Mouse (Mus musculus): ENCODE measurements at regions not wholly inside any gene's neighbourhood (a gene's known extent, or its start where the extent isn't known, plus 50 kb on each side); places are given as distances from the start of the nearest gene placed in this dataset.
"Not testable (repeated sequence)": the region's sequence is repeated elsewhere in the genome, so short reads cannot be mapped to it uniquely, and the experiment has no call there.

DNA sequence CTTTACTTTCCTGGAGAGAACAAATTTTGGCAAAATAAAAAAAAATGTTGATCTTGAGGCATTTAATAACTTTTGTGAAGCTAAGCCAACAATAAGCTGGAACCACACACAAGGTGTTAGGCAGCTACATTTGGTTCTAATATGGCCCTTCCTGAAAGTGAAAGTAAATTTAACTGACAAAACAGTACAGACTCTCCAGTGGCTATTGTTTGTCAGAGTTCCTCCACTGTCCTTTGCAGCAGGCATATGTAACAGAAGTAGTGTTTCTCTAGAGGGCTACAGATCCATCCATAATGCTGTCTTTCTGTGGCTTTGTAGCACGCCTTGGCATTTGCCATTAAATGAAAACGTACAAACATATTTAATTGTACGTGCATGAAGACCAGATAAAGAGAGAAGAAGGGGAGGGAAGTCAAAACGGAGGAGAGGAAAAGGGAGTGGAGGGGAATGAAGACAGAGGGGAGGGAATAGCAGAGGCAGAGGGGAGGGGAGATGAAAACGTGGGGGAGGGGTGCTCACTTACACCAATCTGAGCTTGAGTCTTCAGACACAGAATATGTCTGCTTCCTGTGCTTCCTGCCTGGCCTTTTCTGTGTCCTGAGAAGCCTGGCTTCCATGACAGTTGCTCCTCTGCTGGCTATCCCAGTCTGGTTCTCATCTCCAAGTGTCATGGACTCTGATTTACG is 156.6 kb upstream of the Tas2r119 start:
- no peaks in the 10 kb centered on the region for H3K36me3 ChIP-seq
- no peak for ATAC-seq (ENCODE audit: low read depth)
- no peak overlapping the region for H3K4me3 ChIP-seq (replicated peaks)
- no peaks in the 10 kb centered on the region for H3K27me3 ChIP-seq
- no peak for DNase-seq
- 0 out of 2 replicates have a peak overlapping the region, but pooled peaks have one; percentile 19 for H3K4me2 ChIP-seq
- H3K4me1 ChIP-seq (replicated peaks) = no peaks in the 10 kb centered on the region
- no peaks in the 10 kb centered on the region for H3K9me3 ChIP-seq (replicated peaks)
- no peak overlapping the region for H3K9ac ChIP-seq
- 17% methylated on average over 6 of the region's 6 CpGs for WGBS (ENCODE audit: insufficient replicate concordance)
- H3K27ac ChIP-seq = no peak overlapping the region

GRCm38 (mm10) chr15:32021009-32021602 is 156.0 kb upstream of the Tas2r119 start:
- H3K27me3 ChIP-seq = no peaks in the 10 kb centered on the region
- no peak overlapping the region for H3K27ac ChIP-seq
- H3K4me1 ChIP-seq (replicated peaks) = no peaks in the 10 kb centered on the region
- no peak overlapping the region for H3K4me2 ChIP-seq
- no peak overlapping the region for H3K4me3 ChIP-seq (replicated peaks)
- H3K9me3 ChIP-seq (replicated peaks) = no peaks in the 10 kb centered on the region
- 53% methylated on average over 5 of the region's 5 CpGs for WGBS (ENCODE audit: insufficient replicate concordance)
- H3K9ac ChIP-seq = no peak overlapping the region
- DNase-seq = no peak
- no peak for ATAC-seq (ENCODE audit: low read depth)
- H3K36me3 ChIP-seq = no peaks in the 10 kb centered on the region

- 54% methylated on average over 1 of the region's 1 CpGs for WGBS (ENCODE audit: insufficient replicate concordance)
- DNase-seq (no peak), ATAC-seq (ENCODE audit: low read depth) (no peak)
- Histone ChIP-seq H3K9me3 (replicated peaks) (no peaks in the 10 kb centered on the region), H3K4me2 (no peak overlapping the region), H3K4me3 (replicated peaks) (no peak overlapping the region), H3K36me3 (no peaks in the 10 kb centered on the region), H3K9ac (no peak overlapping the region), H3K27ac (no peak overlapping the region), H3K27me3 (no peaks in the 10 kb centered on the region), H3K4me1 (replicated peaks) (no peaks in the 10 kb centered on the region)
Observed at GRCm38 (mm10) chr15:32034091-32034490, 143.0 kb upstream of the Tas2r119 start.

- WGBS (ENCODE audit: insufficient replicate concordance) = 48% methylated on average over 7 of the region's 7 CpGs
Observed at GRCm38 (mm10) chr15:32034790-32035189, 142.3 kb upstream of the Tas2r119 start.

DNA sequence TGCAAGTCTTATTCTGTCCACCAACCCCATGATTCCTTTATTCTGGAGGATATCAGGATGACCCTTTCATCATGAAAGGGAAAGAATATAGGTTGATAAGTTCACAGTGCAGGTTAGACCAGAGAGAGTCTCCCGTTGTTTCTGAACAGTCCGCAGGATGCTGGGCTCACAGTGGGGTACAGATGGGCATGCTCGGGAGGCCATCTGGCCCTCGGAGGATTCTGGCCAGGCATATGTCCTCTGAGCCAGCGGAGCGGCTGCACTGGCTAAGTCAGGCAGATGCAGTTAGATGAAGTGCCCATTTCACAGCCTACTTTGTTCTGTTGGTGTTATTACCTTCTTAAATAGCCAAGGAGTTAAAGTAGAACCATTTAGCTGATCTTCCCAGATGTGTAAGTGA is 135.3 kb upstream of the Tas2r119 start:
- WGBS (ENCODE audit: insufficient replicate concordance) = 66% methylated on average over 6 of the region's 6 CpGs
- ATAC-seq (ENCODE audit: low read depth) = no peak

More at GRCm38 (mm10) chr15:32034790-32035189, 142.3 kb upstream of the Tas2r119 start:
- no peak overlapping the region for H3K4me3 ChIP-seq (replicated peaks)
- H3K27ac ChIP-seq = no peak overlapping the region
- H3K4me2 ChIP-seq = no peak overlapping the region
- no peaks in the 10 kb centered on the region for H3K36me3 ChIP-seq
- DNase-seq (no peak), ATAC-seq (ENCODE audit: low read depth) (no peak)
- no peaks in the 10 kb centered on the region for H3K9me3 ChIP-seq (replicated peaks)
- no peak overlapping the region for H3K9ac ChIP-seq
- H3K4me1 ChIP-seq (replicated peaks) = no peaks in the 10 kb centered on the region
- no peaks in the 10 kb centered on the region for H3K27me3 ChIP-seq

GRCm38 (mm10) chr15:32042173-32042572 is 134.9 kb upstream of the Tas2r119 start:
- Histone ChIP-seq H3K4me3 (replicated peaks) (no peak overlapping the region), H3K9ac (no peak overlapping the region), H3K4me1 (replicated peaks) (no peaks in the 10 kb centered on the region), H3K9me3 (replicated peaks) (no peaks in the 10 kb centered on the region), H3K27ac (no peak overlapping the region), H3K4me2 (no peak overlapping the region), H3K36me3 (no peaks in the 10 kb centered on the region), H3K27me3 (no peaks in the 10 kb centered on the region)
- no peak for ATAC-seq (ENCODE audit: low read depth)
- WGBS (ENCODE audit: insufficient replicate concordance) = 13% methylated on average over 4 of the region's 4 CpGs
- no peak for DNase-seq

More for the DNA sequence above, 135.3 kb upstream of the Tas2r119 start:
- Histone ChIP-seq H3K27ac (no peak overlapping the region), H3K9me3 (replicated peaks) (no peaks in the 10 kb centered on the region), H3K9ac (no peak overlapping the region), H3K4me2 (no peak overlapping the region), H3K27me3 (no peaks in the 10 kb centered on the region), H3K36me3 (no peaks in the 10 kb centered on the region), H3K4me3 (replicated peaks) (no peak overlapping the region), H3K4me1 (replicated peaks) (no peaks in the 10 kb centered on the region)
- DNase-seq = no peak

DNA sequence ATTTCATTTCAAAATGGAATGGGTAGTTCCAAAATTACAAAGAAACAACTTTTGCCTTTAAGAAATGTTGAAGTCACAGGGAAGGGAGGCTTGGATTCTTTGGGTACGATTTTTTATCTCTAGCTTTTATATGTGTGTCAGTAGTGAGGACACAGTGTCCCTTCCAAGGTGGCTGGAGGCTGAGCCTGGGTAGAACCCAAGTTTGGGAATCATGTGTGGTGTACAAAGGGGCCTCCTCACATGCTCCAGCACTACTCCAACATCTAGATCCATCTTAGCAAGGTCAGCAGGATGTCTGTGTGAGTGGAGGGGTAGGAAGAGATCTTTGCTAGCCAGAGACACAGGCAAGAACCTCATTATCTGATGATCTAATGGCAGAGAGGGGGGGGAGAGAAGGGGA is 134.5 kb upstream of the Tas2r119 start:
- no peak overlapping the region for H3K4me3 ChIP-seq (replicated peaks)

GRCm38 (mm10) chr15:32043207-32043606 is 133.9 kb upstream of the Tas2r119 start:
- H3K9me3 ChIP-seq (replicated peaks) = no peaks in the 10 kb centered on the region

More for the DNA sequence above, 134.5 kb upstream of the Tas2r119 start:
- Histone ChIP-seq H3K4me1 (replicated peaks) (no peaks in the 10 kb centered on the region), H3K9ac (no peak overlapping the region), H3K9me3 (replicated peaks) (no peaks in the 10 kb centered on the region), H3K36me3 (no peaks in the 10 kb centered on the region), H3K4me2 (no peak overlapping the region), H3K27ac (no peak overlapping the region), H3K27me3 (no peaks in the 10 kb centered on the region)
- no peak for ATAC-seq (ENCODE audit: low read depth)
- DNase-seq = no peak
- WGBS (ENCODE audit: insufficient replicate concordance) = 38% methylated on average over 1 of the region's 1 CpGs

GRCm38 (mm10) chr15:32043670-32044069 is 133.4 kb upstream of the Tas2r119 start:
- WGBS (ENCODE audit: insufficient replicate concordance) = 84% methylated on average over 1 of the region's 1 CpGs
- H3K4me3 ChIP-seq (replicated peaks); H3K9me3 ChIP-seq (replicated peaks); H3K9ac ChIP-seq; H3K4me1 ChIP-seq (replicated peaks); H3K4me2 ChIP-seq; H3K27ac ChIP-seq; H3K27me3 ChIP-seq; H3K36me3 ChIP-seq; ATAC-seq (ENCODE audit: low read depth); DNase-seq: not testable (repeated sequence)

More at GRCm38 (mm10) chr15:32043207-32043606, 133.9 kb upstream of the Tas2r119 start:
- Histone ChIP-seq H3K27me3 (no peaks in the 10 kb centered on the region), H3K9ac (no peak overlapping the region), H3K27ac (no peak overlapping the region), H3K4me2 (no peak overlapping the region), H3K4me1 (replicated peaks) (no peaks in the 10 kb centered on the region), H3K36me3 (no peaks in the 10 kb centered on the region), H3K4me3 (replicated peaks) (no peak overlapping the region)
- no peak for DNase-seq
- ATAC-seq (ENCODE audit: low read depth) = no peak

GRCm38 (mm10) chr15:32048836-32049235 is 128.3 kb upstream of the Tas2r119 start:
- Histone ChIP-seq H3K9me3 (replicated peaks) (no peaks in the 10 kb centered on the region), H3K27me3 (no peaks in the 10 kb centered on the region), H3K4me3 (replicated peaks) (no peak overlapping the region), H3K4me1 (replicated peaks) (no peaks in the 10 kb centered on the region), H3K27ac (no peak overlapping the region), H3K9ac (no peak overlapping the region), H3K4me2 (no peak overlapping the region), H3K36me3 (no peaks in the 10 kb centered on the region)
- ATAC-seq (ENCODE audit: low read depth) (no peak), DNase-seq (no peak)
- 40% methylated on average over 5 of the region's 5 CpGs for WGBS (ENCODE audit: insufficient replicate concordance)

DNA sequence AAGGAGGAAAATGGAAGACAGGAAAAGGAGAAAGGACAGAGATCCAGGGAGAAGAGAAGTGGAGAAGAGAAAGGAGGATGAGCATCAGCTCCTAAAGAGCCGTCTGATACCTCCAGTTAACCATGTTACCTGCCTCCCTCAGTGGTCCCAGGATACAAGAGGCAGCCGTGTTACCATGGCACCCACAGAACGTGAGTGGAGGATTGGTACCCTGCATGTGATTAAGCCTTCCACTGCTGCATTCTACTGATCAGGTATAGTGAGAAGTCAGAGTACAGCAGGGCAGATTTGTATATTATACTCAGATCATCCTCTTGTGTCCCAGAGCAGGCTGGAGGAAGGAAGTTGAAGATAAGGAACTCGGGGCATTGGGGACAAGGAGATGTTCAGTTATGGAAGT is 115.5 kb upstream of the Tas2r119 start:
- 48% methylated on average over 4 of the region's 4 CpGs for WGBS (ENCODE audit: insufficient replicate concordance)
- no peaks in the 10 kb centered on the region for H3K9me3 ChIP-seq (replicated peaks)
- no peaks in the 10 kb centered on the region for H3K27me3 ChIP-seq
- H3K27ac ChIP-seq = no peak overlapping the region
- ATAC-seq (ENCODE audit: low read depth) (no peak), DNase-seq (no peak)
- no peak overlapping the region for H3K4me3 ChIP-seq (replicated peaks)
- no peaks in the 10 kb centered on the region for H3K36me3 ChIP-seq
- no peaks in the 10 kb centered on the region for H3K4me1 ChIP-seq (replicated peaks)
- H3K4me2 ChIP-seq = no peak overlapping the region
- H3K9ac ChIP-seq = no peak overlapping the region

DNA sequence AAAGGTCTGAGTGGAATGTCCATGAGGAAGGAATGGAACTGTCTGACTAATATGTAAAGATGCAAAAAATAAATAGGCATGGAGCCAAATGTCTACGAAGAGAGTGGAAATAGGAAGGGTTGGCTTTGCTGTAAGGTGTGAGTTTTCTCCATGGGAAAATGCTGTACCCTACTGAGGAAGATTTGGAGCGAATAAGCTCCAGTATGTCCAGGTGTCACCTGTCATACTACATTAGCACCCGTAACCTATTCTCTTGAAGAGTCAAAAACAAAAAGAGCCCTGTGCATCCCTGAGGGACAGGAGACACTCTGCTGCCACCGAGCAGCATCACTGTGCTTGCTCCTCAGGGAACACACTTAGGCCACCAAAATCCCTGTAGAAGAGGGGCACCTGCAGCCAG is 95.0 kb upstream of the Tas2r119 start:
- Histone ChIP-seq H3K9me3 (replicated peaks) (no peaks in the 10 kb centered on the region), H3K27me3 (no peaks in the 10 kb centered on the region), H3K4me3 (replicated peaks) (no peak overlapping the region), H3K36me3 (no peaks in the 10 kb centered on the region), H3K9ac (no peak overlapping the region), H3K4me1 (replicated peaks) (no peaks in the 10 kb centered on the region), H3K27ac (no peak overlapping the region), H3K4me2 (no peak overlapping the region)
- WGBS (ENCODE audit: insufficient replicate concordance) = 63% methylated on average over 4 of the region's 4 CpGs
- ATAC-seq (ENCODE audit: low read depth) (no peak), DNase-seq (no peak)
